Mouse (Mus musculus): ENCODE measurements around the gene Per1.

The Per1 gene

DNA sequence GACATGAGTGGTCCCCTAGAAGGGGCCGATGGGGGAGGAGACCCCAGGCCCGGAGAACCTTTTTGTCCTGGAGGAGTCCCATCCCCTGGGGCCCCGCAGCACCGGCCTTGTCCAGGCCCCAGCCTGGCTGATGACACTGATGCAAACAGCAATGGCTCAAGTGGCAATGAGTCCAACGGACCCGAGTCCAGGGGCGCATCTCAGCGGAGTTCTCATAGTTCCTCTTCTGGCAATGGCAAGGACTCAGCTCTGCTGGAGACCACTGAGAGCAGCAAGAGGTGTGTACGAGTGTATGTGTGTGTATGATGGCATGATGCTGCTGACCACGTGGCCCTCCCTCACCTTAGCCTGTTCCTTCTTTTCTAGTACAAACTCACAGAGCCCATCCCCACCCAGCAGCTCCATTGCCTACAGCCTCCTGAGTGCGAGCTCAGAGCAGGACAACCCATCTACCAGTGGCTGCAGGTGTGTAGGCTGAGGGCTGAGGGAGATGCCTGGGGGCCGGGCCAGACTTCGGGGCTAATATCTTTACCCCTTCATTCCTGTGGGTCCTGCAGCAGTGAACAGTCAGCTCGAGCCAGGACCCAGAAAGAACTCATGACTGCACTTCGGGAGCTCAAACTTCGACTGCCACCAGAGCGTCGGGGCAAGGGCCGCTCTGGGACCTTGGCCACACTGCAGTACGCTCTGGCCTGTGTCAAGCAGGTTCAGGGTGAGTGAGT, 5.8 kb downstream of the Per1 start:
- peak; percentile 43 for DNase-seq

DNA sequence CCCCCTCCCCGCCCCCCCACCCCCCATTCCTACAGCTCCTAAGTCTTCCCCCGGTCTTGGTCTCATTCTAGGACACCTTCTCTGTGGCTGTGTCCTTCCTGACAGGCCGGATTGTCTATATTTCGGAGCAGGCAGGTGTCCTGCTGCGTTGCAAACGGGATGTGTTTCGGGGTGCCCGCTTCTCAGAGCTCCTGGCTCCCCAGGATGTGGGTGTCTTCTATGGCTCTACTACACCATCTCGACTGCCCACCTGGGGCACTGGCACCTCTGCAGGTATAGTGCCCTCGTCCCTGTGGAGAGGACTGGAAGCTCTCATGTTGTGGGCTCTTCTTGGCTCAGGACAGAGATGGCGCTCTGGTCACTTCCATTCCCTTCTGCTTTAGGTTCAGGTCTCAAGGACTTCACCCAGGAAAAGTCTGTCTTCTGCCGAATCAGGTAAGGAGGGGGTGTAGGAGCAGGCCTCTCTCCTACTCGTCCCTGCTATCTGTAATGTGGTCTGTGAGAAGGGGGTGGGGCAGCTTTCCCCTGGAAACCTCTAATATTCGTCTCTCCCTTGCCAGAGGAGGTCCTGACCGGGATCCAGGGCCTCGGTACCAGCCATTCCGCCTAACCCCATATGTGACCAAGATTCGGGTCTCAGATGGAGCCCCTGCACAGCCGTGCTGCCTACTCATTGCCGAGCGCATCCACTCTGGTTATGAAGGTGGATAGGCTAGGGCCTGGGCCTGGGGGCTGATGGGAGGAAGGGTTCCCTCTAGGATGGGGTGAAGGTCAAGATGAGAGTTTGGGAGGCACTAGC, 6.8 kb downstream of the Per1 start:
- DNase-seq = no peak

DNA sequence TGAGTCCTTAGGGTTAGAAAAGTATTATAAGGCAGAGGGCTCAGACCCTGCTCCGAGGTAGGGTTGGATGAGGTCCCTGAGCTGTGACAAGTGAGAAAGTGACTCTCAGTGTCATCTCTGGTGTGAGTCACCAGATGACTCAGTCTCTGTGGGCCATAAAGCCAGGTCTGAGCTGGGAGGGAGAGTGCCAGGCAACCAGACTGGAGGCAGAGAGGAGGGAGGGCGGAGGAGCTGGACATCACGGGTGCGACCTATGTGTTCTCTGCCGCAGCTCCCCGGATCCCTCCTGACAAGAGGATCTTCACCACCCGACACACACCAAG, 7.3 kb downstream of the Per1 start:
- no peak for DNase-seq

DNA sequence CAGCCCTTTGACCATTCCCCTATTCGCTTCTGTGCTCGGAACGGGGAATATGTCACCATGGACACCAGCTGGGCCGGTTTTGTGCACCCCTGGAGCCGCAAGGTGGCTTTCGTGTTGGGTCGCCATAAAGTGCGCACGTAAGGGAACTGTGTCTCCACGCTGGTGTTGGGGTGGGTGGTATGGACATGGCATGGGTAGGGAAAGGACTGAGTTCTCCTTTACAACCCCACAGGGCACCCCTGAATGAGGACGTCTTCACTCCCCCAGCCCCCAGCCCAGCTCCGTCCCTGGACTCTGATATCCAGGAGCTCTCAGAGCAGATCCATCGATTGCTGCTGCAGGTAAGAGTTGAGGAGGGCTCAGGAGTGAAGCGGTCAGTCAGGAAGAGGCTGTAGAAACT, 8.1 kb downstream of the Per1 start:
- no peak for DNase-seq

DNA sequence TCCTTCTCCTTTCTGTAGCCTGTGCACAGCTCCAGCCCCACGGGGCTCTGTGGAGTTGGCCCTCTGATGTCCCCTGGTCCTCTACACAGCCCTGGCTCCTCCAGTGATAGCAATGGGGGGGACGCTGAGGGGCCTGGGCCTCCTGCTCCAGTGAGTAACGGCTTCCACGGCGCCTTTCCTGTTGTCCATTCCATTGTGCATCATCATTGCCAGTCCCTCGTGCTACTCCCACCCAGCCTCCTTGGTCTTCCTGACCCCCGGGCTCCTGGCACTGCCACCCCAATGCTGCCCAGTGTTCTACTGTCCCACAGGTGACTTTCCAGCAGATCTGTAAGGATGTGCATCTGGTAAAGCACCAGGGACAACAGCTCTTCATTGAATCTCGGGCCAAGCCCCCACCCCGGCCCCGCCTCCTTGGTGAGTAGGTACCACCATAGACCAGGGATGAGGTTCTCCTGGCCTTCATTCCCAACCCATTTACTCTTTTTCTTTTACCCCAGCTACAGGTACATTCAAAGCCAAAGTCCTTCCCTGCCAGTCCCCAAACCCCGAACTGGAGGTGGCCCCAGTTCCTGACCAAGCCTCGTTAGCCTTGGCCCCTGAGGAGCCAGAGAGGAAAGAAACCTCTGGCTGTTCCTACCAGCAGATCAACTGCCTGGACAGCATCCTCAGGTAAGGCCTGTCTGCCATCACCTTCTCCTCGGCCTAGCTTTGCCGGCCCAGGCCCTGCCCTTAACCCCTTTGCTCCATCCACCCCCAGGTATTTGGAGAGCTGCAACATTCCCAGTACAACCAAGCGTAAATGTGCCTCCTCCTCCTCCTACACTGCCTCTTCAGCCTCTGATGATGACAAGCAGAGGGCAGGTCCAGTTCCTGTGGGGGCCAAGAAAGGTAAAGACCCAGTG, 8.8 kb downstream of the Per1 start:
- DNase-seq = no peak

DNA sequence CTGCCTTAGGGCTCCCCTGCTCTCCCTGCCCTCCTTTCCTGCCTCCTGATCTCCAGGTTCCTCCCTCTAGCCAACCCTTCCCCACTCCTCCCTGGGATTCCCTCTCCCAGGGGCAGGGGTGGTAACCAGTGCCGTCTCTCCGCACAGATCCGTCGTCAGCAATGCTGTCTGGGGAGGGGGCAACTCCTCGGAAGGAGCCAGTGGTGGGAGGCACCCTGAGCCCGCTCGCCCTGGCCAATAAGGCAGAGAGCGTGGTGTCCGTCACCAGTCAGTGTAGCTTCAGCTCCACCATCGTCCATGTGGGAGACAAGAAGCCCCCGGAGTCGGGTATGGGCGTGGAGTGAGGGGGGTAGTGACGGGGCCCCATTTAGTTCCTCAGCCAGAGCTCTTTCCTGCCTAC, 9.5 kb downstream of the Per1 start:
- no peak for DNase-seq

DNA sequence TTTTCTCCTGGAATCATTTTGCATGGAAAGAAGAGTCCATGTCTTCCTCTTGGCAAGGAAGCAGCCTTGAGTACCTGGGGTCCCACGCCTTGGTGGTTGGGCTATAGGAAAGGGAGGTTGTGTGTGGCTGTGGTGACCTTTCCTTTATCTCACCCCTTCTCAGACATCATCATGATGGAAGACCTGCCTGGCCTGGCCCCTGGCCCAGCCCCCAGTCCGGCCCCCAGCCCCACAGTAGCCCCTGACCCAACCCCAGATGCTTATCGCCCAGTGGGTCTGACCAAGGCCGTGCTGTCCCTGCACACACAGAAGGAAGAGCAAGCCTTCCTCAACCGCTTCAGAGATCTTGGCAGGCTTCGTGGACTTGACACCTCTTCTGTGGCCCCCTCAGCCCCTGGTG, 10.2 kb downstream of the Per1 start:
- no peak for DNase-seq

DNA sequence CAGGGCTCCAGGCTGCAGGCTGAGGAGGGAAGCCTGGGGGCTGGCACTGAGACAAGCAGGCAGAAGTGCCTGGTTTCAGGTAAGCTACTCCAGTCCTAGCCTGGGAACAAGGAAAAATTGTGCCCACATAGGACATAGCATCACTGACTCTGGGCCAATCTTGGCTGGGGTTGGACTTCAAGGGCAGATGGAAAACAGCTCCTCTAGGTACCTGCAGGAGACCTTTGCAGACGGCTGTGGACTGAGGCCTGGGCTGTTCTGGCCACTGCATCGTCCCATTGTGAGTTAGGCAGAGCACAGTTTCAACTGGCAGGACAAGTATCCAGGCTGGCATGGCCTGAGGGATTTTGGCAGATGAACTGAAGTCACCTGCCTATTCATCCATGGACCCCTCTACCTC, 10.8 kb downstream of the Per1 start:
- no peak for DNase-seq

DNA sequence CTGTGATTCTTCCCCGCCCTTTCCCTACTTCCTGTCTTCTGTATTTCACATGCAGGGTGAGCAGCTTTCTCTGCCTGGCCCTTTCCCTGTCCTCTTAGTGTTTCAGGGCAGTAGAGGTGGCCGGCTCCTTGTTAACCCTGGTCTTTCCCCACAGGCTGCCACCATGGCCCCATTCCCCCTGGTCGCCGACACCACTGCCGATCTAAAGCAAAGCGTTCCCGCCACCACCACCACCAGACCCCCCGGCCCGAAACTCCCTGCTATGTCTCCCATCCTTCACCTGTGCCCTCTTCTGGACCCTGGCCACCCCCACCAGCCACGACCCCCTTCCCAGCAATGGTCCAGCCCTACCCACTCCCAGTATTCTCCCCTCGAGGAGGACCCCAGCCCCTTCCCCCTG, 11.3 kb downstream of the Per1 start:
- DNase-seq = no peak

DNA sequence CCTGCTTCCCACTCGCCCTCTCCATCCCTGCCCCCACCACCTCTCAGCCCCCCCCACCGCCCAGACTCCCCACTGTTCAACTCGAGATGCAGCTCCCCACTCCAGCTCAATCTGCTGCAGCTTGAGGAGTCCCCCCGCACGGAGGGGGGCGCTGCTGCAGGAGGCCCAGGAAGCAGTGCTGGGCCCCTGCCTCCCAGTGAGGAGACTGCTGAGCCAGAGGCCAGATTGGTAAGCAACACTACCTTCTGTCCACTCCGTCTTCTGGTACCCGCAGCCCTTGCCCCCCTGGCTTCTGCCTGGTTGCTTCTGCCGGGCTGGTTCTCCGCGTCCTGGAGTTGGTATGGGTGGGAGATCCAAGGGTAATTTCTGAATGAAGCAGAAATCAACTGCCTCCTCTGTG, 11.8 kb downstream of the Per1 start:
- DNase-seq = no peak

DNA sequence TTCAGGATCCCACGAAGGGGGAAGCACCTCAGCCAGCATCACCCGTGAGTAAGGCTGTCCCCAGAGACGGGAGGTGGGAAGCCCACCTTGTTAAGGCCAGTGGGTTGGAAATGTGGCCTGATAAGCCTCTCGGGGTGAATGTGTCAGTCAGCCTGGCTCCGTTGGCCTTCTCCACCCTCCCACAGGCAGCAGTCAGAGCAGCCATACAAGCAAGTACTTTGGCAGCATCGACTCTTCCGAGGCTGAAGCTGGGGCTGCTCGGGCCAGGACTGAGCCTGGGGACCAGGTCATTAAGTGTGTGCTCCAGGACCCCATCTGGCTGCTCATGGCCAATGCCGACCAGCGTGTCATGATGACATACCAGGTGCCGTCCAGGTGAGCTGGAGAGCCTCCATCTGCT, 12.7 kb downstream of the Per1 start:
- DNase-seq = no peak

DNA sequence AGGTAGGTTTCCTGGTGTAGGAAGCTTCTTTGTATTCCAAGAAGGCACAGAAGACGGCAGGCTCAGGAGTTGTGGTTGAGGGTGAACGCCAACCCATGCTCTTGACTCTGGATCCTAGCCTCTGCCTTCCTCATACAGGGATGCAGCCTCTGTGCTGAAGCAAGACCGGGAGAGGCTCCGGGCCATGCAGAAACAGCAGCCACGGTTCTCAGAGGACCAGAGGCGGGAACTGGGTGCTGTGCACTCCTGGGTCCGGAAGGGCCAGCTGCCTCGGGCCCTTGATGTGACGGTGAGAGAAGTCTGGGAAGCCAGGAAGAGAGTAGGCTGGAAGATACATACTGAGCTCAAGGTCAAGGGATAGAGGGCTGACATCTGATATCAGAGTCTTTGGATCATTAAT, 13.2 kb downstream of the Per1 start:
- DNase-seq = no peak

DNA sequence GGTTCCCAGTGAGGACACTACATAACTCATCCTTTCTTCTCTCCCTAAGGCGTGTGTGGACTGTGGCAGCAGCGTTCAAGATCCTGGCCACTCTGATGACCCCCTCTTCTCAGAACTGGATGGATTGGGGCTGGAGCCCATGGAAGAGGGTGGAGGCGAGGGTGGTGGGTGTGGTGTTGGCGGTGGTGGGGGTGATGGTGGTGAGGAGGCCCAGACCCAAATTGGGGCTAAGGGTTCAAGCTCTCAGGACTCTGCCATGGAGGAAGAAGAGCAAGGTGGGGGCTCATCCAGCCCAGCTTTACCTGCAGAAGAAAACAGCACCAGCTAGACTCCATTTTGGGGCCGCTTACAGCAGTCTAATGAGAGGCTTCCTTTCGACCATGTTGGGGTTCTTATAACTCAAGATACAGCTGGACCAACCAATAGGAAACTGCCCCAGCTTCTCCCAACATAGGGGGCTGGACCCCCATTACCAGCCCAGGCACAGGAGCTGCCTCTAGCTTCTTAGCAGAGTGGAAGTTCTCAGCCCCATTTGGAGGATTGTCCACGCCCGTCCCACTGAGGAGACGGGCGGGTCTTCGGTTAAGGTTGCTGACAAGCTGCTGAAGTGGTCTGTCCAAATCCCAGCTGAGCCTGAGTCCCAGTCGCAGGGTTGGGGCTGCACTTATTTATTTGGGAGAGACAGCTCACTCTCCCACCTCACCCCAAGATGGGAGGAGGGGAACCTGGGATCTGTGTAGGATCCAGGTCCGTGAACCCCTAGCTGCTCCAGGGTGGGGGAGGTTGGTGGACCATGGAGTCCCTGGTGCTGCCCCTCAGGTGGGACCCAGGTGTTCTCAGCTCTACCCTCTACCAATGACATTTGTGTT, 14.2 kb downstream of the Per1 start:
- DNase-seq = no peak

DNA sequence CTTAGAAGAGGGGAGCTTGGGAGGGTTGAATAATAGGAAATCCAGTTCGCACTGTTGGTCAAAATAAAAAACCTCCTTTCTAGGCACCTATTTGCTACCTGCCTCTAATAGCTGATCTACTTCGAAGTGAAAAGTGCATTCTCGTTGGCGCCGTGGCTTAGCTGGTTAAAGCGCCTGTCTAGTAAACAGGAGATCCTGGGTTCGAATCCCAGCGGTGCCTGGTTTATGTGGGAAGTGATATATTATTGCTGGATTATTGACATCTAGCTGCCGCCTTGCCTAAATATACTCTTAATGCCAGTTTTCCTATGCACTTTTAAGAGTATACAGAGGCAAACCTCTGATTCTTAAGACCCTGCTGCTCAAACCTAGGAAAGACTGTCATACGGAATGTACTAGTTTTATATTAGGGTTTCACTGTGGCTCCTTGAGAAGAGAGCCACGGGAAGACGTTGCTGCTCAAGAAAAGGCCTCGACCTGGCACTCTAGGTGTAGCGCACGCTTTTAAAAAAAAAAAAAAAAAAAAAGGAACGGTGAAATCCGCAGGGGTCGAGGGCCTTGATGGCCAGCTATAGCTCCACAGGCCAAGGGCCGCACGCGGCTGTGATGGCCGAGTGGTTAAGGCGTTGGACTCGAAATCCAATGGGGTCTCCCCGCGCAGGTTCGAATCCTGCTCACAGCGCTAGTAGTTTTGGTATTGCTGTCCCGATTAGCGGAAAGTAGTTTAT, 15.5 kb downstream of the Per1 start:
- peak; percentile 94 for DNase-seq

DNA sequence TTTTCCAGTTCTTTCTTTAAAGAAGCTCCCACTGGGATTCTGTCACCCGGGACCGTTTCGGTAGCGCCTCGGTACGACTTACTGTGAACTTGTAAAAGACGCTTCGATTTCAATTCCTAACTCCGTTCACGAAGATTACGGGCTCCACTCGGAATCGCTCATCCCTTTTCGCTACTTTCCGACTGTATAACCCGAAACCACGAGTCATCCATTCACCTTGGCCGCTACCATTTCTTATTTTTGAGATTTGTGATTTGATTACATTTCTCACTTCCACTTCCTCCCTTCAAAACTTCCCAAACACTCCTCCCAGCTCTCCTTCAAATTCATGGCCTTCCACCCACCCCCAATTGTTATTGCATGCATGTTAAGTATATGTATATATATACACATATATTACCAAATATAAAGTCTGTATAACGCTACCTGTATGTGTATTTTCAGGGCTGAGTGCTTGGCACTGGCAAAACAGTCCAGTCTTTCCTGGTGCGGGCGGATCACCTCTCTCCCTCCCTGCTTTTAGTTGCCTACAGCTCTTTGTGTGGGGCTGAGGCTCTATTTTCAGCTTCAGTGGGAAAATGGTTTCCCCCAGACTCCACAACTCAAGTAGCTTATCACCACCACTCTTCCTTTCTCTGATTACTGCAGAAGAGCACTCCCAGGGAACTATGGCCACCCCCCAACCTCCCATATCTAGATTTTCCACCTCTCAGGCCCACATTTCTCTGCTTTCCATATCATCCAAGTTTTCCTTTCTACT, 16.2 kb downstream of the Per1 start:
- DNase-seq = no peak

DNA sequence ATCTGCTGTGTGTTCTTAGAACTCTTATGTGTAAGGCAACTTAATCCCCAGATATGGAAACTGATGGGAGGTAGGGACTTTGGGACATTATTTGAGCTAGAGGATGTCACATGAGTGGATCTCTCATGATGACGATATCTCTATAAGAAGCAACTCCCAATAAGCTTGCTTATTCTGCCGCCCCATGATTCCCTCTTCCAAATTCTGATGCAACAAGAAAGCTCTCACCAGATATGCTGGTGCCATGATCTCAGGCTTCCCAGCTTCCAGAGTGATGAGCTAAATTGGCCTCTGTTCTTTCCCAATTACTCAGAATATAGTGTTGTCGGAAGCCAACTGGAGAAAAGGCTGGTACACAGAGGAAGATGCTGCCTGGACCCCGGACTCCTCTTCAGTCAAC, 16.8 kb downstream of the Per1 start:
- DNase-seq = peak; percentile 11

DNA sequence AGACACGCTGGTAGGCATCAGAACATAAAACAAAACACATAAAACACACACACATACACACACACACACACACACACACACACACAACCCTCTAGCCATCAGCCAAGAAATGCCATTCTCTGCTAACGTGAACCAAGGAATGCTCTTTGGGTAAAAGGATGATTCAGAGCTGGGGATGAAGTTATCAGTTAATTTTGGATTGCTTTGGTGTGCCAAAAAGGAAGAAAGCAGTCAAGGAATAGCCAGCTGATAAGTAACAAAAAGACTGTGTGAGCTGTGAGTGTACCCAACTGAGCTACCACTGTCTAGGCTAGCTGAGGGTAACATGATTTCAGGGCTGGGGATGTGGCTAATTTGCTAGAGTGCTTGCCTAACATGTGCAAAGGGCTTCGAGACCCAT, 19.0 kb downstream of the Per1 start:
- DNase-seq = no peak

DNA sequence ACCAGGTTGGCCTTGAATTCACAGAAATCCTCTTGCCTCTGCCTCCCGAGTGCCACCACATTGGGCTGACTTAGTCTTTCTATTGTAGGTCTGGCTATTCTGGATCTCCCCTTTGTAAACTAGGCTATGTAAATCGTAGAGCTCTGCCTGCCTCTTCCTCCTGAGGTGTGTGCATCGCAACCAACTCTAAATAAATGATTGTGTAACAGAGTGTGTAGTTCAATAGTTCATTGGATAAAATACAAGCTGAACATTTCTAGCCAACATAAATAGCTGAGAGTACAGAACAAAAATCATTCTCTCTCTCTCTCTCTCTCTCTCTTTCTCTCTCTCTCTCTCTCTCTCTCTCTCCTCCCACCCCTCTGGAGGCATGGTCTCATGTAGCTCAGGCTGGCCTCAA, 19.6 kb downstream of the Per1 start:
- DNase-seq = no peak

DNA sequence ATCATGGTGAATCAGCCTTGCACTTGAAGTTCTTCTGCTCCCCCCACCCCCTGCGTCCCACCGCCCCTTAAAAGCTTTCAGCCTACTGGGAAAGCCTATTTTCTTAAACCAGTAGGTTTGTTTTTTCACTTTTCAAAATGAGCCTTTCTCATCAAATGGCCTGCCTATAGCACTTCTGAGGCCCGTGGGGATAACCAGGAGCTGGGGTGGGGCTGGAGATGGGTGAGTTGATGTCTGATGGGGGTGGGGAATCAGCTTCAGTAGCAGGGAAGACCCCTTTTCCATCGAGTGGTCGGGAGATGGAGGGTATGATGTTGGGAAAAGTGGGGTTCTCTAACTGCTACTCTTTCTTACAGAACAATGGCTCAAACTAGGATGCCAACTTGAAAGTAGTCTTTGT, 21.8 kb downstream of the Per1 start:
- DNase-seq = no peak

DNA sequence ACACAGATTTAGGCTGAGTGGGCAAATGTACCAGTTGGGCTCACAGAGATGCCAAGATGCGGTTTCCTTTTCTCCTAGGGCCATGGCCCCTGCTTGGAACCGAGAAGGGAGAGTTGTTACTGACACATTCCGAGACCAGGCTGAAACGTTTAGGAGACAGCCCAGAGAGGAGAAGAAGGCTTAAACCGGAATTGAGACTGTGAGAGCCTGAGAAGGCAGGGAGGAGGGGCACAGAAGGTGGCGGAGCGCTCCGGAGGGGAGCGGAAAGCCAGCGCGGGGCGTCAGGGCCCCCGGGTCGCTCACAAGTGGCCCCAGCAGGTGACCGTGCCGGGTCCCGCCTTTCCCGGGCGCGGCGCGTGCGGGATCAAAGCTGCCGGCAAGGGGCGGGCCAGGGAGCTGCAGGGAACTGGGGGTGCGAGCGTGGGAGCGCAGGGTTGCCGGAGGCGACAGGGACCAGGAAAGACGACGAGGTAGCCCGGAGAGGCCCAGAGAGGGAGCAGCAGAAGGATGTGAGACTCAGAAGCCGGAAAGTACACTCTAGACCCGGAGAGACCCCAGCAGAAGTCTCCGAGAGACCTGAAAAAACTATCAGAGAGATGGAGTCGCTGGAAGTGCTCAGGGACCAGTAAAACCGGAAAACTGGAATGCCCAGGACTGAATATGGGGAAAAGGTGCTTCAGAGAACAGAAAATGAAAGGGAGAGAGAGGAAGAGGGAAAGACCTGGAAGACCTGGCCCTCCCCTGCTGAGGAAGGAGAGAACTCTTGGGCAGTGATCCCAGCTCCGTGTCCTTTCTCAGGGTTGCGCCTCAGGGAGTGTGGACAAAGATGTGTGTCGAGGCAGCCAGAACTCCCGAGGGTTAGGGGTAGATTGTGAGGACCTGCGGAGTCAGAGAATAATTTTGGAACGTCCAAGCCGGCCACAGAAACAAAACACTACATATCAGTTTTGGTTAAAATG, 23.0 kb downstream of the Per1 start:
- no peak for DNase-seq
